Mouse (Mus musculus): ENCODE results near the gene Sfmbt1.

GRCm38 (mm10) chr14:30868826-30869225 is 154.2 kb downstream of the Sfmbt1 start:
- no peak for TF ChIP-seq CTCF (IDR thresholded peaks at IDR 0.05; ENCODE audit: extremely low read depth, insufficient read depth, low read length)
- no peak for TF ChIP-seq POLR2A (IDR thresholded peaks at IDR 0.05; ENCODE audit: extremely low read depth, insufficient read depth, low read length)

Measured in cortical plate, adult 2 months (tissue).